Mouse (Mus musculus) thymus, adult 2 months (tissue): ENCODE measurements around the gene Gpr61.

Experiments used
- CTCF ChIP-seq: fragments of 200-500 bp; IDR thresholded peaks from 2 replicates; pipeline ENCODE4 v1.5.1; 2012; ENCODE audit warnings: mild to moderate bottlenecking, control low read depth, low read length, moderate library complexity, borderline replicate concordance; ENCODE audit not compliant: control insufficient read depth, poor library complexity, insufficient read depth; ENCODE audit errors: extremely low read depth
- POLR2A ChIP-seq: fragments of 200-500 bp; IDR thresholded peaks from 2 replicates; pipeline ENCODE4 v1.6.1; 2012; ENCODE audit warnings: mild to moderate bottlenecking, low read length, control low read depth, moderate library complexity; ENCODE audit not compliant: control insufficient read depth, poor library complexity, insufficient read depth; ENCODE audit errors: extremely low read depth

- TF ChIP-seq CTCF (peak; percentile 72; the same call in 1 of the 2 replicates), POLR2A (peak; percentile 87)
Measured at GRCm38 (mm10) chr3:108200329-108201323, 45.9 kb upstream of the Gpr61 start, which contains the start of gene Cyb561d1.
